Mouse (Mus musculus) small intestine, adult 2 months (tissue): ENCODE results near the gene Mtap.

Source experiments
- CTCF ChIP-seq: fragments of 200-500 bp; IDR thresholded peaks from 2 replicates; pipeline ENCODE4 v1.5.1; 2012; ENCODE audit warnings: low read depth, mild to moderate bottlenecking, control low read depth, inconsistent platforms, low read length, moderate library complexity, mixed read lengths; ENCODE audit not compliant: insufficient replicate concordance, insufficient read length; ENCODE audit errors: extremely low read depth
- POLR2A ChIP-seq: fragments of 200-500 bp; IDR thresholded peaks from 2 replicates; pipeline ENCODE4 v1.6.1; 2012; ENCODE audit warnings: low read depth, mild to moderate bottlenecking, control low read depth, inconsistent platforms, low read length, moderate library complexity

DNA sequence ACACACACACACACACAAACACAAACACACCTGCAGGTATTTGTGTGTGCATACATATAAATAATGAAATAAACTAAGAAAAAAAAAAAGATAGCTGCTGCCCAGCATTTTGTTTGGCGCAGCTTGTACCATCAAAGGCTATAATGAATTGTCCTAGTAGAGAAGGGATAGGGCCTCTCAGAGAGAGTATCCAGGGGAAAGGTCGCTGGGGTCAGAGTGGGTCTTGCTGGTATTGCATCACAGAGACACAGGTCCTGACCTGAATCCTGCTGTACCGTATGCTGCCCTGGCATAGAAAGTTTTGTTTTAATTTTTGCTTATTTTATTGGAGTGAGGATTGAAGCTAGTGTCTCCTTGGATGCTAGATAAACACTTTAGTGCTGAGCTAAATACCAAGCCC, 566 bp upstream of the Mtap start:
- no peak for TF ChIP-seq CTCF
- TF ChIP-seq POLR2A: no peak
